Mouse (Mus musculus) thymus, adult 2 months (tissue): ENCODE measurements around the gene Gm21970.

Source experiments
- CTCF ChIP-seq: fragments of 200-500 bp; IDR thresholded peaks from 2 replicates; pipeline ENCODE4 v1.5.1; 2012; ENCODE audit warnings: mild to moderate bottlenecking, control low read depth, low read length, moderate library complexity, borderline replicate concordance; ENCODE audit not compliant: control insufficient read depth, poor library complexity, insufficient read depth; ENCODE audit errors: extremely low read depth
- POLR2A ChIP-seq: fragments of 200-500 bp; IDR thresholded peaks from 2 replicates; pipeline ENCODE4 v1.6.1; 2012; ENCODE audit warnings: mild to moderate bottlenecking, low read length, control low read depth, moderate library complexity; ENCODE audit not compliant: control insufficient read depth, poor library complexity, insufficient read depth; ENCODE audit errors: extremely low read depth

GRCm38 (mm10) chr16:91452363-91452896 lies 60.9 kb downstream of the Gm21970 start:
- TF ChIP-seq CTCF = no peak
- TF ChIP-seq POLR2A = no peak
